Mouse (Mus musculus) G1E (cell line): Measurements from ENCODE around the gene Pde6d.
"Not testable (repeated sequence)": the region's sequence is repeated elsewhere in the genome, so short reads cannot be mapped to it uniquely, and the experiment has no call there.

ENCODE experiments used
- CTCF ChIP-seq: IDR thresholded peaks from 2 replicates; pipeline ENCODE4 v1.5.1; 2012; ENCODE audit warnings: low read depth, low read length, inconsistent platforms, mixed read lengths
- GATA1 ChIP-seq: IDR thresholded peaks from 2 replicates; pipeline ENCODE4 v1.6.1; 2012; ENCODE audit warnings: borderline replicate concordance, low read length, inconsistent platforms, mixed read lengths
- GATA2 ChIP-seq: IDR thresholded peaks from 2 replicates; pipeline ENCODE4 v1.6.1; 2012; ENCODE audit warnings: low read depth, low read length, inconsistent platforms, borderline replicate concordance
- POLR2AphosphoS5 ChIP-seq: IDR thresholded peaks from 2 replicates; pipeline ENCODE4 v1.6.1; 2012; ENCODE audit warnings: low read depth, low read length, inconsistent platforms; ENCODE audit not compliant: insufficient replicate concordance

DNA sequence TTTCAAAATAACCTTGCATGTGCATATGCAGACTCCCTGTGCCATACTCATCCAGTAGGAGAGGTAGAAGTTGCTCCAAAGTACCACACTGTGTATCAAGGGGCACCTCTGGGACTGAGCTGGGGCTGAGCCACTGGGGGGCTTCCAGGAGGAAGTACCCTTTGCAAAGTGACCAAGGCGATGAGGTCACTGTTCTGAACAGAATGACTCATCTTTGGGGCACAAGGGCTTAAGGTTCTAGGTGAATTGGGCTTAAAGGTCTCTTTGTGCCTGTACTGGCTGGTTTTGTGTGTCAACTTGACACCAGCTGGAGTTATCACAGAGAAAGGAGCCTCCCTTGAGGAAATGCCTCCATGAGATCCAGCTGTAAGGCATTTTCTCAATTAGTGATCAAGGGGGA is 69.4 kb downstream of the Pde6d start:
- not testable (repeated sequence) for TF ChIP-seq CTCF, GATA1, GATA2, POLR2AphosphoS5
